Mouse (Mus musculus): ENCODE results near the gene Dmrt3.

GRCm38 (mm10) chr19:25608206-25608580, 1.9 kb upstream of the Dmrt3 start:
- TF ChIP-seq CTCF (IDR thresholded peaks at IDR 0.05; ENCODE audit: low read depth) (no peak), EP300 (IDR thresholded peaks at IDR 0.05; ENCODE audit: low read depth) (no peak)

Data from liver, postnatal 0 days (tissue).